Mouse (Mus musculus) megakaryocyte, embryonic 14.5 days (primary cell): Measurements from ENCODE around the gene Dnm2.

Experiments
- FLI1 ChIP-seq: IDR thresholded peaks from 2 replicates; pipeline ENCODE4 v1.6.1; 2012; ENCODE audit warnings: low read length, inconsistent platforms, mixed read lengths
- GATA1 ChIP-seq: IDR thresholded peaks from 3 replicates; pipeline ENCODE4 v1.6.1; 2012; ENCODE audit warnings: mixed read lengths, low read length, inconsistent platforms, borderline replicate concordance

DNA sequence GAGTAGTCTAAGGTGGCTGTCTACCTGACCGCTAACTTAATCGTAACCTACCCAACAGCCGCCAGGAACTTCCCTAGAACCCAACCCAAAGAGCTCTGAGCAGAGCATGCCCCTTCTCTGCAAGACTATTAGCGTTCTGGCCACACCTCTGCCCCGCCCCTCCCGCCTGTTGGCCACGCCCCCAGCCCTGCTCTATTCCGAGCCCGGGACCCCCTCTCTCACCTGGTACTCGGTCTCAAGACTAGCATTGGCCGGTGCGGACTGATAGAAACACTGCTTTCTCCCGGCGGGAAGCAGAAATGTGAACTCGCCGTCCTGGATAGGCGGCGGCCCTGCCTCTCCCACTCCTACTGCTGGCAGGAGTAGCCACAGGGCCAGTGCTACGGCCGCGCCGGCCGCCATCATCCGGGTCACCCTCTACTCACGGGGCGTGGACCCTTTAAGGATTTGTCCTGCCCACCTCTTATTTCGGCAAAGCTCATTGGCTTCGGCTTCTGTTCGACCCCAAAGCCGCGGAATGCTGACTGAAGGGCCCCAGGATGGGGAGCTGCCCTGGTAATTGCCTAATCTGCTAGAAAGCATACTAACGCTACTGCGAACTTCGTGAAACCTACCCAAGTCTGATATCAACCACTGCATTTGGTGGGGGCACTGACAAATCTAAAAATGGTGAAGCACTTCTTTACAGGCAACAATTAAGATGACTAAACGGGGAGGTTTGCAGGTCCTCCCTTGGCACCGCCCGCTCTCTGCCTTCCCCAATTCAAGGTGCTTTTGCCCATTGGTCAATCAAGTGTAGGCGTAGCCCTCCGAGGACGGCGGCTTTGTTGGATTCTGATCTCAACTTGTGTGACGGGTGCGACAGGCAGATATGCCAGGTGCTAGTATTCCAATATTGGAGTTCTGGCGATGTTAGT, 85.3 kb downstream of the Dnm2 start, which contains the start of gene Tmed1:
- TF ChIP-seq GATA1 = no peak
- no peak for TF ChIP-seq FLI1
